Mouse (Mus musculus): ENCODE data around the gene Ubl7.

Ubl7 gene

GRCm38 (mm10) chr9:57921491-57922060 is 10.8 kb downstream of the Ubl7 start:
- DNase-seq: no peak

GRCm38 (mm10) chr9:57922381-57922780 is 11.6 kb downstream of the Ubl7 start:
- DNase-seq: no peak

GRCm38 (mm10) chr9:57923046-57923445 is 12.3 kb downstream of the Ubl7 start:
- DNase-seq: no peak

- DNase-seq: no peak
Measured at GRCm38 (mm10) chr9:57931166-57931767, 20.5 kb downstream of the Ubl7 start.

DNA sequence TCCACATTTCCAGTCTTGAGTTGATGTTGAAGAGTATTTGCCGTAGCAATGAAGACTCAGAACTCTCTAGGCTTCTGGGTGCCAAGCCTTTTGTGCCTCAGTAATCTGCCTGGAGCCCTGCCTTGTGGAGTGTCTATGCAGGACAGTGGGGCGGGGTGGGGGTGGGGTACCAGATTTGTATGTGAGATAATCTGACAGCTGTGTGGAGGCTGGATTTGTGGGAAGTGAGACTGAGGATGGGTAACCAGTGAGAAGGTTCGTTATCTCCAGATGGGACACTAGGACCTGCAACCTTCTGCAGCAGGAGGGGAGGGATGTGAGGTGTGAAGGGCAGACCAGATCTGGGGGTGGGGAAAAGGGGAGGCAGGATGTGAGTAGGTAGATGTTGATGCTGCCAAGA is 21.5 kb downstream of the Ubl7 start:
- no peak for DNase-seq

DNA sequence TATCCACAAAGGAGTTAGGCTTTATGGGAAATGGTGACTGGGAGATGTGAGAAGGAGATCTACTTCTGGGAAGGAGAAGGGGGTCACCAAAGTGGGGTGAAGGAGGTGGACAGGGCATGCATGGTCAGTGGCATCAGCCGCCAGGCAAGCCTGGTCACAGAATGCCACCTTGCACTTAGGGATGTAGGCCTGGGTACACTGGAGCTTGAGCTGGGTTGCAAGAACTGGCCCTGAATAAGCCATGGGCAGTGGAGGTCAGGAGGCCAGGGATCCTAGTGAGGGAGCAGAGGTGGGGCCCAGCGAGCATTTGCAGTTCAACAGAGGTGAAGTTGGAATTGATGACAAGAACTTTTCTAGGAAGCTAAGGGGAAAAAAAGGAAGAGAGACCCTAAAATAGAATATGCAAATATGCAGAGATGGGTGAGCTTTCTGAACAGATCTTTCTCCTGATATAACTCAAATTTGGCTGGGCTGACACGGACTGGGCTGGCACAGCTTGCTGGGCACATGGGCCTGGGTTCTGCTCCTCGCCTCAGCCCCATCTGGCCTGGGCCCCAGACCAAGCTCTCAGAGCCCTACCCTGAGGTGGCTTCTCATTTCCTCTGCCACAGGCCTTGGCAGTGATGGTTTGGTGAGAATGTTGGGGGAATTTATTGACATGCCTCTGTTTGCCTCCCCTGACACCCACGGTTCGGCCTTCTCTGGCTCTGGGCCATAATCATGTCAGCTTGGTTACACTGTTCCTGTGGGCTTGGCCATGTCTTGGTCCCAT is 22.2 kb downstream of the Ubl7 start:
- no peak for DNase-seq

- peak; percentile 88 for DNase-seq
Measured at GRCm38 (mm10) chr9:57935683-57936437, 25.1 kb downstream of the Ubl7 start.

DNA sequence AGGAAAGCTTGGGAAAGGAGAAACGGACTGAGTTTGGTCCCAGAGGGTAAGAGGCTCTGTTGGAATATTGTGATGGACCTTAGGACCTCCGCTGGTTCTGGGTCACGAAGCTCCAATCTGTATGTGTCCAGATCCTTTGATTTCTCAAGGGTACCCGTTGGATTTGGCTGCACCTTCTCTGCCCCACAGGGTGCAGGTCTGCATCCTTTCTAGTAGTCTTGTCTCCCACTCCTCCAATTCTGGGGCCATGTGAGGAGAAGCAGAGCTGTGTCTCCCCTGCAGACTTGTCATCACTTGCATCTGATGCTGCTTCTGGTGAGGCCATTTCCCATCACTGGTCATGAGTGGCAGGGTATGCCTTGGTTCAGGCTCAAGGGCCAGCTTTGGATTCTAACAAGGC is 26.4 kb downstream of the Ubl7 start:
- no peak for DNase-seq

- no peak for DNase-seq
Measured at GRCm38 (mm10) chr9:57937651-57938050, 26.9 kb downstream of the Ubl7 start.

DNA sequence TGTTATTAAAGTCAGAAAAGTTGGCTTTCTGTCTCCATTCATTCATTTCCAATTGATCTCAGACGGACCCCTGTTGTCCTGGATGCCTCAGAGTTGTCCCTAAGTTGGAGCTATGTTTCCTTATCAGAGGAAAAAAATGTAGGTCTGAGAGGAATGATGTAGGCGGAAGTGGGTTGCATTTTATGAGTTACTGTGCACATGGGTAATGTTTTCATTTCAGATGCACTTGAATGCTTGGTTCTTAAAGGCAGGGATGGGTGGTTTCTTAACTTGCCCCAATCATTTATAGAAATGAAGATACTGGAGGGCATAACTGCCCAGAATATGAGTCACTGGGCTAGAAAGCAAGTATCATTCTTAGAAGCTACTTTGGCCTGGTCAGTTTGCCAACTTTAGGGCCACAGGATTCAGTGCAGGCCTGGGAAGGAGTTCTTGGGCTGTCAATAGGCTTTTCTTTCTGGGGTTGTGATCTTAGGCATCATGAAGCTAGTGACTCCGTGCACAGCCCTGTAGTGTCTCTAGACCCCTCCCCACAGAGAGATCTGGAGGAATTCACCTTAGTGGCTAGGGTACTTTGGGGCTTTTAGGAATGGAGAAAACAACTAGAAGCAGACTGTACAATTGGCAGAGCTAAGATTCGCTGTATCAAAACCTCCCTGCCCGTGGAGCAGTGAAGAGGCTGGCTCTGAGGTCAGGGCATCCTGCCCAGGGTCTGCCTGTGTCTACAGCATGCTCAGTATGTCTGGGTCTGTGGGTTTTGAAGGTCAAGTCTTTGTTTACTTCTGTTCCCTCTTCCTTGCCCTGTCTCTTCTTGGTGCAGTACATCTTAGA is 27.7 kb downstream of the Ubl7 start:
- no peak for DNase-seq

GRCm38 (mm10) chr9:57939431-57940348 is 28.9 kb downstream of the Ubl7 start, which contains the start of gene Sema7a:
Sema7a (plus strand) TSS chr9:57940112.
- DNase-seq: peak; percentile 85

DNA sequence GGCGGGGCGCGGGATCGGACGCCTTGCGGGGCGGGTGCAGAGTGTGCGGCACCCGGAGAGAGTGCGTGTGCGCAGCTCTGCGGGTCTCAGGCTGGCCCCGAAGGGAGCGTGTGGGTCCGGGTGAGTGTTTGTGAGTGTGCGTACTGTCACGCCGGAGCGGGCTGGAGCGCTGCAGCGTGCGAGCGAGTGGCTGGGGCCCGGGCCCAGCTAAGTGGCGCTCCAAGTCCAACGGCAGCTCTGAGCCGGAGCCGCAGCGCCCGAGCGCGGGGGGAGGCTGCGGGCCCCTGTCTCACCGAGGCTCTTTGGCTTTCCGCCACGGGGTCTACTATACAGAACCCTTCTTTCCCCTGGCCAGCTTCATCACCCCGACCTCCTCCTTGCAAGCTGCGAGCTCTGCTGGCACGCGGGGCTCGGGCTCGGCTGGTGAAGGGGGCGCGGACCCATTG is 29.6 kb downstream of the Ubl7 start:
- peak; percentile 51 for DNase-seq

GRCm38 (mm10) chr9:57940861-57941638 is 30.3 kb downstream of the Ubl7 start:
- DNase-seq: no peak

GRCm38 (mm10) chr9:57942039-57942438 is 31.3 kb downstream of the Ubl7 start:
- no peak for DNase-seq

- no peak for DNase-seq
Measured at GRCm38 (mm10) chr9:57943067-57943466, 32.3 kb downstream of the Ubl7 start.

GRCm38 (mm10) chr9:57944572-57944971 is 33.8 kb downstream of the Ubl7 start:
- DNase-seq: peak; percentile 66

GRCm38 (mm10) chr9:57945771-57946616 is 35.2 kb downstream of the Ubl7 start:
- no peak for DNase-seq

DNA sequence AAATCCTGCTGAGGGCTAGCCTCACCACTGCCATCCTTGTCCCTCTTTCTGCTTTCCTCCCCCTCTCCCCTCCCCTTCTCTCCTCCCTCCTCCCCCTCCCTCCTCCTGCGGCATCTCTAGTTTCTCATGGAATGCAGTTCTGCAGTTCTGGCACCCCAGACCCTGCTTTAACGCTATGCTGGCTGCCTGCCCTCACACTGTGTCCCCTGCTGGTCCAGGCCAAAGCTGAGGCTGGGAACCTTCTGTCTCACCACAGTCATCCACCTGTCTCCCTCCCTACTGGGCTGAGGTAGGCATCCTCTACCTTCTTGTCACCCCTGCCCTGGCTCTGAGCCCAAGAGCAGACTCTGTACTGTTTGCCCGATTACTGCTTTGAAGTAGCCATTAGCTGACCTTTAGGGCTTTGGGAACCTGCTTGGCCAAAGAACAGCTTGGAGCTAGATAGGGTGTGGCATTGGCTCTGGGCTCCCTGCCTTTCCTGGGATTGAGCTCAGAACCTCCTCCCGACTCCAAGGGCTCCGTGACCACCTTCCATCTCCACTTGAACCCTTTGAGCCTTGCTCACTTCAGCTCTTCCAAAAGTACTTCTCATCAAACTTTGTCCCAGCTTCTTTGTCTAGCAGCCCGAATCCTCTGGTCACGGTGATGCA is 36.7 kb downstream of the Ubl7 start:
- DNase-seq: no peak
